Mouse (Mus musculus): ENCODE data around the gene Cep152. TPM values are rescaled to one million over a fixed set of nuclear protein-coding genes. Genes with fewer than 3 reads are reported as not detected.

The Cep152 gene
- polyA plus RNA-seq, 1 experiment from 2014 or later, result 6.4 TPM

DNA sequence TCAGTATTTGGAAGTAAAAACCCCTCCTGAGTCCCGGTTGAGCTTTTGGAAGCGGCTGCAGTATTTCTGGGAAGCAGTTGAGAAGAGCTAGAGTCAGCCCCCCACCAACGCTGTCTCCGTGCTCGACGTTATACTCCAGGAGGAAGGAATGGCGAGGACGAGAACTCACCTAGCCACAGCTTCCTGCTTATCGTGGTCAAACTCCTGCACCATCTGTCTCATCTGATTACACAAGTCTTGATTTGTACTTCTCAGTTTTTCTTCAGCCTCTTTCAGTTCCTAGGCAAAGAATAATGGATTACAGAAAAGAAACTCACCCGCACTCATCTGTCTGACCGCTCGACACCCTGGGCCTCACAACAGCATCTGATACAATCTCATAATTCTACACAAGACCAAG is 35.6 kb downstream of the Cep152 start:
- ATAC-seq (ENCODE audit: low FRiP score, low read depth), result no peak
- WGBS, result 93% methylated on average over 12 of the region's 12 CpGs
- Histone ChIP-seq H3K27ac (no peak overlapping the region), H3K27me3 (no peaks in the 10 kb centered on the region), H3K9me3 (no peaks in the 10 kb centered on the region), H3K4me3 (no peak overlapping the region), H3K9ac (no peak overlapping the region), H3K4me1 (no peaks in the 10 kb centered on the region), H3K4me2 (replicated peaks) (no peak overlapping the region), H3K36me3 (peaks cover 74% of the 10 kb centered on the region)

- Histone ChIP-seq H3K4me1 (no peaks in the 10 kb centered on the region), H3K4me2 (replicated peaks) (no peak overlapping the region), H3K27ac (no peak overlapping the region), H3K4me3 (no peak overlapping the region), H3K27me3 (no peaks in the 10 kb centered on the region), H3K9me3 (no peaks in the 10 kb centered on the region), H3K36me3 (peaks cover 71% of the 10 kb centered on the region), H3K9ac (no peak overlapping the region)
- no peak for ATAC-seq (ENCODE audit: low FRiP score, low read depth)
- WGBS, result 91% methylated on average over 5 of the region's 5 CpGs
Observed at GRCm38 (mm10) chr2:125581081-125581480, 43.8 kb downstream of the Cep152 start.

GRCm38 (mm10) chr2:125577670-125578069 is 47.2 kb downstream of the Cep152 start:
- no peak overlapping the region for H3K4me2 ChIP-seq (replicated peaks)
- H3K4me3 ChIP-seq, result no peak overlapping the region
- no peak overlapping the region for H3K9ac ChIP-seq
- H3K9me3 ChIP-seq, result no peaks in the 10 kb centered on the region
- no peak for ATAC-seq (ENCODE audit: low FRiP score, low read depth)
- peaks cover 68% of the 10 kb centered on the region for H3K36me3 ChIP-seq
- no peak overlapping the region for H3K27ac ChIP-seq
- no peaks in the 10 kb centered on the region for H3K4me1 ChIP-seq
- no peaks in the 10 kb centered on the region for H3K27me3 ChIP-seq
- WGBS, result 82% methylated on average over 4 of the region's 4 CpGs

DNA sequence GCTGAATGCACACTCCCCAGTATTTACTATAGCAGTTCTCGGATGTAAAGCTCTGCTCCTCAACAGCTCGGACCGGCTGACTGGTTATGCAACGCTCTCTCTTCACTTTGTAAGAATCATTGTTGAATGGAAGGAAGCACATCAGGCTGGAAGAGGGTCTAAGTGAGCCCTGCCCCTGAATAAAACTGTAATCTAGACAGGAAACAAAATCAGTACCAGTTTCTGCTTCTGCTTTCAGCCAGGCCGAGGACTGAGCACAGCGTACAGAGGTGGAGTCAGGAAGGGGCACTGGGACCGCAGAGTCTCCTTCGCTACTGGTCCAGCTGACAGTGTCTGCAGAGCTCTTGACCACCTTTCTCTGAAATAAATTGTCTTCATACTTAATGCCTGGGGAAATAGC is 48.4 kb downstream of the Cep152 start:
- H3K27me3 ChIP-seq, result no peaks in the 10 kb centered on the region
- H3K4me3 ChIP-seq, result no peak overlapping the region
- H3K27ac ChIP-seq, result no peak overlapping the region
- H3K4me2 ChIP-seq (replicated peaks), result no peak overlapping the region
- H3K9me3 ChIP-seq, result no peaks in the 10 kb centered on the region
- WGBS, result 90% methylated on average over 8 of the region's 8 CpGs
- no peak overlapping the region for H3K9ac ChIP-seq
- H3K4me1 ChIP-seq, result no peaks in the 10 kb centered on the region
- H3K36me3 ChIP-seq, result peaks cover 64% of the 10 kb centered on the region
- no peak for ATAC-seq (ENCODE audit: low FRiP score, low read depth)

DNA sequence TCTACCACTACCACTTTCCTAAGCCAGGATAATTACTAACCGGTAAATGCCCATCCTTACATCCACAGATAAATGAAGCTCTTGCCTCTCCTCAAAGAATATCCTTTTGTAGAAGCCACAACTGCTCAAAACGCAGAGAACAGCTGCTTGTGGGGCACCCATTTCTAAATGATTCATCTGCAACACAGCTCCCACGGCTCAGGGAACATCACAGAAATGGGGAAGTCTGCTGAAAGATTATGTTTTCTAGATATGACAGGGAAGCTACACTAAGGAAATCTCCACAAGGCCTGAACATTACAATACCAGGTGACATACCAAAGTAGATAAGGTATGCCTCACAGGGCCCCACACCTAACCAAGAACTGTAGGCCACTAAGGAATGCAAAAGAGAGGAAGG is 49.1 kb downstream of the Cep152 start:
- H3K9ac ChIP-seq, result no peak overlapping the region
- H3K9me3 ChIP-seq, result no peaks in the 10 kb centered on the region
- no peaks in the 10 kb centered on the region for H3K27me3 ChIP-seq
- no peaks in the 10 kb centered on the region for H3K4me1 ChIP-seq
- WGBS, result 92% methylated on average over 3 of the region's 3 CpGs
- H3K27ac ChIP-seq, result no peak overlapping the region
- H3K4me3 ChIP-seq, result no peak overlapping the region
- H3K4me2 ChIP-seq (replicated peaks), result no peak overlapping the region
- ATAC-seq (ENCODE audit: low FRiP score, low read depth), result no peak
- H3K36me3 ChIP-seq, result peaks cover 64% of the 10 kb centered on the region

- Histone ChIP-seq H3K27me3 (no peaks in the 10 kb centered on the region), H3K9ac (no peak overlapping the region), H3K9me3 (no peaks in the 10 kb centered on the region), H3K36me3 (peaks cover 53% of the 10 kb centered on the region), H3K4me3 (no peak overlapping the region), H3K4me2 (replicated peaks) (no peak overlapping the region), H3K27ac (no peak overlapping the region), H3K4me1 (peaks cover 3% of the 10 kb centered on the region; the same call in 1 of the 2 replicates)
- ATAC-seq (ENCODE audit: low FRiP score, low read depth), result no peak
- WGBS, result 93% methylated on average over 11 of the region's 11 CpGs
Observed at GRCm38 (mm10) chr2:125563884-125564283, 61.0 kb downstream of the Cep152 start.

DNA sequence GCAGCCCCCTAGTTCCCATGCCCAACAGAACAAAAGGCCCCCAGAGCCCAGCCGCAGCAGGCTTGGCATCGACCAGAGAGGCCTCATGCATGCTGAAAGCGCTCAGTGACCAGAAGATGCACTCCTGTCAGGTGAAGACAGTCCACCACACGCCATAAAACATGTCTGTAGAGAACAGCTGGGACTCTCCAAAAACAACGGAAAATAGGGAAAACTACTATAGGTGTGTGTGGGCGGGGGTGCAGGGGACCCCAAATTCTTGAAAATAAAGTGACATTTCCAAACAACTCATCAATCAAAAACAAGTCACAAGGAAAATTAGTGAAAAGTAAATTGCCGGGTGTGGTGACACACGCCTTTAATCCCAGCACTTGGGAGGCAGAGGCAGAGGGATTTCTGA is 62.5 kb downstream of the Cep152 start:
- Histone ChIP-seq H3K27me3 (no peaks in the 10 kb centered on the region), H3K27ac (no peak overlapping the region), H3K4me3 (no peak overlapping the region), H3K4me2 (replicated peaks) (no peak overlapping the region), H3K36me3 (peaks cover 38% of the 10 kb centered on the region), H3K9ac (no peak overlapping the region), H3K9me3 (no peaks in the 10 kb centered on the region), H3K4me1 (peaks cover 3% of the 10 kb centered on the region; the same call in 1 of the 2 replicates)
- no peak for ATAC-seq (ENCODE audit: low FRiP score, low read depth)
- 96% methylated on average over 8 of the region's 8 CpGs for WGBS

DNA sequence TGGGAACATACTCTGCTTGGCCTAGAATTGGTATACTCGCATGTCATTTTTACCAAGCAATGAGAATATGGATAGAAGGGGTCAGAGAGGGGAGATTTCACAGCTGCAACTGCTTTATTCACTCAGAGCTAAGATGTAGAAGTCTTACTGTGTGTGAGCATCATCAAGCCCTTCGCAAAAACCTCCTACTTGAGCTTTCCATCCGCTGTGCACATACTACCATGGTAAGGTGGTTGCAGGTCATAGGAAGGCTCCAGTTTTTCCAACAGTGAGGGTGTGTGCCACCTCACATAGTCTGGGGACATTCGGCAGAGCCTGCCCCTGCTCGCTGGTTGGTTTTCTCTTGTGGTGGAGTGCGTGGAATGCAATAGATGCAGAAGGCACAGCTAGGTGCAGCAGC is 64.9 kb downstream of the Cep152 start:
- Histone ChIP-seq H3K9me3 (no peaks in the 10 kb centered on the region), H3K27me3 (no peaks in the 10 kb centered on the region), H3K9ac (no peak overlapping the region), H3K36me3 (peaks cover 17% of the 10 kb centered on the region), H3K4me1 (peaks cover 3% of the 10 kb centered on the region; the same call in 1 of the 2 replicates), H3K27ac (no peak overlapping the region), H3K4me2 (replicated peaks) (no peak overlapping the region), H3K4me3 (no peak overlapping the region)
- ATAC-seq (ENCODE audit: low FRiP score, low read depth), result no peak
- WGBS, result 90% methylated on average over 6 of the region's 6 CpGs

- no peak overlapping the region for H3K4me3 ChIP-seq
- no peak overlapping the region for H3K27ac ChIP-seq
- H3K9me3 ChIP-seq, result no peaks in the 10 kb centered on the region
- no peak for ATAC-seq (ENCODE audit: low FRiP score, low read depth)
- no peaks in the 10 kb centered on the region for H3K27me3 ChIP-seq
- H3K9ac ChIP-seq, result no peak overlapping the region
- peaks cover 3% of the 10 kb centered on the region; the same call in 1 of the 2 replicates for H3K4me1 ChIP-seq
- H3K4me2 ChIP-seq (replicated peaks), result no peak overlapping the region
- WGBS, result 70% methylated on average over 19 of the region's 19 CpGs
- H3K36me3 ChIP-seq, result peaks cover 8% of the 10 kb centered on the region
Observed at GRCm38 (mm10) chr2:125558634-125559589, 66.0 kb downstream of the Cep152 start.

DNA sequence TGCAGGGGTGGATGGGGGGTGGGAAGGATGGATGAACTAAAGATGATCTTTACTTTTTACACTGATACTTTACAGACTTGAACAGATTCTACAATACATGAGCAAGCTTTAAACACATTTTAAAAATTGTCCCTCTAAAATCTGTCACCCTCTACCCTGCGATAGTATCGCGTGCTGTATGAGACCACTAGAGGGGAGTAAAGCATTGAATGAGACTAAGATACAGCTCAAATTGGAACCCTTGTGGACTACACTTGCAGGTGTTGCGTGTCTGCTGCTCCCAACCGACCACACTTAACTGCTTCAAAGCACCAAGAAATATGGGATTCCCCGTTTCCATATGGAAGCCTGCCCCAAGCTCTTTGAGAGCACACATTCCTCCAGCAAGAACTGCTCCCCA is 69.1 kb downstream of the Cep152 start:
- Histone ChIP-seq H3K36me3 (no peaks in the 10 kb centered on the region), H3K27ac (no peak overlapping the region), H3K4me2 (replicated peaks) (no peak overlapping the region), H3K4me3 (no peak overlapping the region), H3K27me3 (no peaks in the 10 kb centered on the region), H3K9ac (no peak overlapping the region), H3K9me3 (no peaks in the 10 kb centered on the region), H3K4me1 (peaks cover 3% of the 10 kb centered on the region; the same call in 1 of the 2 replicates)
- WGBS, result 68% methylated on average over 6 of the region's 6 CpGs
- ATAC-seq (ENCODE audit: low FRiP score, low read depth), result no peak

DNA sequence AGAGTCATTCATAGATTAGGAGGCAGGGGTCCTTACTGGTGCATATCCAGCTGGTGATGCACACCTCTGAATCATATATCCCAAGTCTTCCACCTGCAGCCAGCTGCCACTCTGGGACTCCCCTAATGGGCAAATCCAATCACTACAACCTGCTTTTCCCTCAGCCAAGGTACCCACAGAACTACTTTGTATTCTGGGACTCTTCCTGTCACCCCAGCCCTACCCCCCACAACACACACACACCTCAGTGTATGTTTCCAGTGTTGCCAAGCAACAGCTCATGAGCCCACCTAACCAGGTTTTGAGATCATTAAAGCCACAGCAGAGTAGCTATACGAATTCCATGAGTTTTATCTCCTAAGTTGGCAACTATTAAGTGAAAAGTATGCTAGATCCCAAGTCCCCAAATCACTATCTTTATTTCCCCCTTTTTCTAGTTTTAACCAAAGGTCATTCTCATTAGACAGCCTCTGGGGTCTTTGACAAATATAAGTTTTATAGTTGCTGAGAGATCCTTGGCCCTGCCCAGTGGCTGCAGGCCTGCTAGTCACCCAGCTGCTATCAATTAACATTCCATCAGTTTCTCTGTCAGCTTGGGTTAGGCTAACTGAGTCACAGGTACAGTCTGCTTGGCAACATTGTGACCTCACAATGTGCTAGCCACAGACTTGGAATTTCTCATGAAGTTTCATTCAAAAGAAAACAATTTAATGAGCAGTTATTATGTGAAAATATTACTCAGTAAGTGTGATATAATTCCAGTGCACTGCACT is 75.9 kb downstream of the Cep152 start:
- WGBS, result 24% methylated on average over 1 of the region's 1 CpGs
- no peaks in the 10 kb centered on the region for H3K27me3 ChIP-seq
- peaks cover 10% of the 10 kb centered on the region; the same call in 1 of the 2 replicates for H3K4me1 ChIP-seq
- no peak overlapping the region for H3K4me3 ChIP-seq
- H3K4me2 ChIP-seq (replicated peaks), result no peak overlapping the region
- H3K27ac ChIP-seq, result no peak overlapping the region
- H3K36me3 ChIP-seq, result no peaks in the 10 kb centered on the region
- no peak overlapping the region for H3K9ac ChIP-seq
- H3K9me3 ChIP-seq, result no peaks in the 10 kb centered on the region
- no peak for ATAC-seq (ENCODE audit: low FRiP score, low read depth)

DNA sequence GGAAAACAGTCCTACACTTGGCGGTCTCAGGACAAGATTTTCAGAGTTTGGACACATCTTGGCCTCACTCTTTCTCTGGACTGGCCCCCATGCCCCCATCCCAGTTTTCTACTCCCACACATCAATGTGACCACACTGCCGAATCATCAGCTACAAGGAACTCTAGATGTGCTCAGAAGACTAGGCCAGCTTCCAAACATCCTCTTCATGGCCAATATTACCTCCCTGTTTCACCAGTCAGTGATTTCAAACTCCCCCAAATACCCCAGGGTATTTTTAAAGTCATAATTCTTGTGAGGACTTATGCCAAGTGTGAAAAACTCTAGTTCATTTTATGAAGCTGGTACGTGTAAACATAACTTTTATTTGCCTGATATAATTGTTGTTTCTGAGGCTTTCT is 79.9 kb downstream of the Cep152 start:
- ATAC-seq (ENCODE audit: low FRiP score, low read depth), result no peak
- H3K4me2 ChIP-seq (replicated peaks), result no peak overlapping the region
- 74% methylated on average over 3 of the region's 3 CpGs for WGBS

More for the DNA sequence above, 79.9 kb downstream of the Cep152 start:
- Histone ChIP-seq H3K4me3 (no peak overlapping the region), H3K9me3 (no peaks in the 10 kb centered on the region), H3K27ac (no peak overlapping the region), H3K36me3 (no peaks in the 10 kb centered on the region), H3K27me3 (no peaks in the 10 kb centered on the region), H3K4me1 (peaks cover 10% of the 10 kb centered on the region; the same call in 1 of the 2 replicates), H3K9ac (no peak overlapping the region)

Measured in limb, embryonic 13.5 days (tissue).